Mouse (Mus musculus) liver, embryonic 13.5 days (tissue): Measurements from ENCODE around the gene Hoxa11. TPM values are rescaled to one million over a fixed set of nuclear protein-coding genes. Genes with fewer than 3 reads are reported as not detected.
A peak's percentile ranks its signal among the peaks of the same experiment; 100 is the strongest.

Experiments used
- ATAC-seq: fragments of 200-750 bp; cut with Nextera tagmentation; 2 replicates; pipeline ENCODE4 v1.8.0; 2017; ENCODE audit warnings: low read depth, mild to moderate bottlenecking, moderate number of reproducible peaks, moderate library complexity
- DNase-seq: peaks from one replicate; pipeline ENCODE4 v3.0.0; 2022
- H3K27ac ChIP-seq: fragments of 300-500 bp; sonication (generic); 2 replicates; pipeline ENCODE4 v1.5.1; 2015; ENCODE audit warnings: moderate library complexity, mild to moderate bottlenecking, inconsistent platforms
- H3K27me3 ChIP-seq: fragments of 300-500 bp; sonication (generic); 2 replicates; pipeline ENCODE4 v1.6.1; 2015; ENCODE audit warnings: mild to moderate bottlenecking, inconsistent platforms
- H3K36me3 ChIP-seq: fragments of 300-500 bp; sonication (generic); 2 replicates; pipeline ENCODE4 v1.6.1; 2015; ENCODE audit warnings: mild to moderate bottlenecking, inconsistent platforms
- H3K4me1 ChIP-seq: fragments of 300-500 bp; sonication (generic); replicated peaks from 2 replicates; pipeline ENCODE4 v1.6.1; 2015; ENCODE audit warnings: inconsistent platforms
- H3K4me2 ChIP-seq: fragments of 300-500 bp; sonication (generic); 2 replicates; pipeline ENCODE4 v1.6.1; 2015; ENCODE audit warnings: inconsistent platforms, mild to moderate bottlenecking, moderate library complexity
- H3K4me3 ChIP-seq: fragments of 300-500 bp; sonication (generic); replicated peaks from 2 replicates; pipeline ENCODE4 v1.5.1; 2015; ENCODE audit warnings: mild to moderate bottlenecking, inconsistent platforms
- H3K9ac ChIP-seq: fragments of 300-500 bp; sonication (generic); 2 replicates; pipeline ENCODE4 v1.6.1; 2015; ENCODE audit warnings: mild to moderate bottlenecking, inconsistent platforms
- H3K9me3 ChIP-seq: fragments of 300-500 bp; sonication (generic); replicated peaks from 2 replicates; pipeline ENCODE4 v1.6.1; 2016; ENCODE audit warnings: inconsistent platforms
- WGBS: fragments of 180-500 bp; shearing (Covaris S2); methylation state at CpG from one replicate; pipeline ENCODE4 v1.1.7; 2015; ENCODE audit not compliant: insufficient replicate concordance; 5-methylcytosine and 5-hydroxymethylcytosine counted together
- polyA plus RNA-seq: library from polyadenylated mRNA; unstranded; fragments of >200 nt; fragmentation: Nextera tagmentation; extraction: Ambion mirVana; gene quantifications from 2 replicates; pipeline ENCODE4 v1.2.1, GENCODE M21; 2015

Hoxa11 gene
- polyA plus RNA-seq: not detected in 2 replicates

DNA sequence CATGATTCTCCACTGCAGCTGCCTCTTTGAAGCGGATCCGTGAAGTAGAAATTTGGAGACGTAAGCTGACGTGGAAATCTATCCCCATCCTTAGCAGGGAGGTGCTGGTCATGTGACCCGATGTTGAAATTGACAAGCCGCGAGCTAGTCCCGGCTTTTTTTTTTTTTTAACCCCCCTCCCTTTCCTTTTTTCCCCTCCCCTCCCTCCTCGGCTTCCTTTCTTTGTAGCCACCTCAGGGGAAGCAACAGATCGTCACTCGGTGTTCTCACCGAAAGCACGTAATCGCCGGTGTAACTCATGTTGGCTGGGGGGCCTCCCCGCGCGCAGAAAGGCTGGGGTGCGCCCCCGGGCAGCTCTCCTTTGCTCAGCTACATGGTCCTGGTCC, at the start of gene Hoxa11:
TSS of gene Hoxa11 (minus strand) at position 54 of the 386 bp plus-strand sequence.
- no peak for DNase-seq
- Histone ChIP-seq H3K36me3 (no peaks in the 10 kb centered on the region), H3K9me3 (no peaks in the 10 kb centered on the region), H3K27ac (no peak within 1 kb of the TSS), H3K9ac (no peak within 1 kb of the TSS), H3K4me2 (no peak within 1 kb of the TSS), H3K27me3 (peaks cover 100% of the 10 kb centered on the region), H3K4me3 (peak within 1 kb of the TSS; percentile 18; the same call in 1 of the 2 replicates), H3K4me1 (0 out of 2 replicates have a peak, but pooled peaks cover 2% of the 10 kb centered on the region)
- 3% methylated on average over 20 of the region's 20 CpGs for WGBS
- ATAC-seq: no peak

DNA sequence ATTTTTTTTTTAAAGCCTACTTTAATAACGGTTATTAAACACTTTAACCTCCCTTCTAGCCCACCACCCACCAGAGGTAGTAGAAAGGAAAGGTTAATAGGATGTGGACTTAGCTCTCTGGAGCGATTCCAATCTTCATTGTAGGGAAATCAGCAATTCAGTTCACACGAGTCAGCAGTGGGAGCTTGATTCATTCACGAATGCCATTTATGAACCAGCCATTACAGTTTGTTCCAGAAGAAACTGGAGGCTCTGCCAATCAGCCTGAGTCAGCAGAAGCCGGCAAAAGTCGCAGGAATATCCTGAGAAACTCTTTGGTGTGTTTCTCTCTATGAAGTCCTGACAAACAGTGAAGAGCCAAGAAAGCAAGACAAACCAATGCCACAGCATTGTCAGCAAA, 49.0 kb upstream of the Hoxa11 start:
- DNase-seq (no peak), ATAC-seq (no peak)
- no peak overlapping the region for H3K27ac ChIP-seq
- H3K9ac ChIP-seq: no peak overlapping the region
- H3K4me2 ChIP-seq: no peak overlapping the region
- peaks cover 63% of the 10 kb centered on the region for H3K27me3 ChIP-seq
- H3K4me3 ChIP-seq: no peak overlapping the region
- 56% methylated on average over 6 of the region's 6 CpGs for WGBS
- no peaks in the 10 kb centered on the region for H3K9me3 ChIP-seq
- no peaks in the 10 kb centered on the region for H3K36me3 ChIP-seq
- no peaks in the 10 kb centered on the region for H3K4me1 ChIP-seq

DNA sequence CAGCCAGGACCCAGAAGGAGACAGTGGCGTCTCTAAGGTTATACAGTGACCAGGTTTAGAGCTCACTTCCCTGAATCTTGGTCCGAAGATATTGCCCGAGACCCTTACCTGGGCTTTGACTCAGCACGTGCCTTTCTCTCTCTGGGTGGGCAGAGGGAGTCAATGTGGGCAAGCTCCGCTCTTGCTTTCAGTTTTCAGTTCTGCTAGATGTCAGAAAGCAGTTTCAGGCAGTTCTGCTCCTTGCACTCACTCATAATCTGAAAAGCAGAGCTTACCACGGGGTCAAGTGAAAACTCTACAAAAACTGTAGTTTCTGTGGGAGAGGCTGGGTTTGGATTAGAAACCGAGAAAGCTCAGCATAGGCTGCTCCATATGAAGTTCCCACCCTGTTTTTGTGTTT, 46.7 kb upstream of the Hoxa11 start:
- Histone ChIP-seq H3K27ac (no peak overlapping the region), H3K36me3 (no peaks in the 10 kb centered on the region), H3K4me2 (no peak overlapping the region), H3K4me1 (no peaks in the 10 kb centered on the region), H3K27me3 (peaks cover 70% of the 10 kb centered on the region), H3K4me3 (no peak overlapping the region), H3K9me3 (no peaks in the 10 kb centered on the region), H3K9ac (no peak overlapping the region)
- ATAC-seq (no peak), DNase-seq (no peak)
- WGBS: 54% methylated on average over 7 of the region's 7 CpGs

DNA sequence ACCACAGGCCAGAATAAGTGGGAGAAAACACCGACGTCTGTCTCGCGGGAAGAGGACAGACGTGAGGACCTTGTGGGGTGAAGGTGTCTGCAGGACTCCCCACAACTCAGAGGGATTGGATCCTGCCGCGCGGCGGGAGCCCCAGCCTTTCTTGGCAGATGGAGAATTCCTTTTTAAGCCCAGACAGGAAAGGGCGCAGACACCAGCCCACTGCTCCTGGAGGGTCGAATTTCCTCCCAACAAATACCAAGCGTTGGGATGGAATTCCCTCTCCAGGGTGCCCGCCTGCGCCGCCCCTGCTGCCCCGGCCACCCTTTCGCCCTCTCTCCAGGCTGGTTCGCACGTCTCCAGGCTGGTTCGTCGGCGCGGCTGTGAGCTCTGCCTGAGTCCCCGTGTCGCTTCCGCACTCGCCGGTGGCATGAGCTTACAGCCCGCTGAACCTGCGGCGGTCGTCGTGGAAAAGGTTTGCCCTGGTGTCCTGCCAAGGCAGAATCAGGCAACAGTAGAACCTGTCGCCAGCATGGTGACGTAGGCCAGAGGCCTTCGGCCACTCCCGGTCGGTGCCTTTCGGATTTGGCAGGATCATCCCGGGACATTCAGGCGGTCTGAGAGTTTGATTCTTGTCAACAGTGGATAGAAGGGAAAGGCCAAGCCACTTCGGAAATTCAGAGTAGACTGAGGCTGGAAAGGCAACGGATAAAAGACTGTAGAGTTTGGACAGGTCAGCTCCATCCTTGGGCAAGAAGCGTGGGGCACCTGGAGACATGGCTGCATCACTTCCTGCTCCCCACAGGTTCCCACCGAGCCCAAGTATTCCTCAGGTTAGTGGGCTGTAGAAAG, 45.6 kb upstream of the Hoxa11 start:
- 0 out of 2 replicates have a peak overlapping the region, but pooled peaks have one; percentile 16 for H3K4me3 ChIP-seq

DNA sequence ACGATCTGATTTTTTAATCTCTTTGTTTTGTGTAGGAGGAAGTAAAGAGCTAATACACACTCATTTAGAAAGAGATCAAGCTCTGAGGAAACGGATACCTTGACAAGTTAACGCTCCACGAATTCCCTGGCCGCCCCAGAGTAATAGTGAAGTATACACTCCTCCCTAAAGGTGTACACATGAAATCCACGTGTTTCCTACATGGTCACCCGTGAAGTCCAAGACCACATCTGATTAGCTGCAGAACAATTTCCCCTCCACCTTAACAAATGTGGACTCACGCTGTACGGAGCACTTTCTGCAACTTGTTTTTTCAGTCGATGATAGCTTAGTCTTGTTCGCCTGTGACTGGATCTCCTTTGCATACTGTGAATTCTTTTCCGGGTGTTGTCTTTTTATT, 44.6 kb upstream of the Hoxa11 start:
- Histone ChIP-seq H3K4me2 (no peak overlapping the region), H3K4me3 (no peak overlapping the region), H3K9ac (no peak overlapping the region), H3K36me3 (no peaks in the 10 kb centered on the region), H3K4me1 (no peaks in the 10 kb centered on the region), H3K9me3 (no peaks in the 10 kb centered on the region), H3K27ac (no peak overlapping the region), H3K27me3 (peaks cover 64% of the 10 kb centered on the region)
- WGBS: 19% methylated on average over 12 of the region's 12 CpGs
- no peak for DNase-seq
- no peak for ATAC-seq

More for the DNA sequence above, 45.6 kb upstream of the Hoxa11 start:
- 6% methylated on average over 45 of the region's 45 CpGs for WGBS
- Histone ChIP-seq H3K27me3 (peaks cover 65% of the 10 kb centered on the region), H3K27ac (no peak overlapping the region), H3K4me1 (no peaks in the 10 kb centered on the region), H3K9ac (no peak overlapping the region), H3K4me2 (peak overlapping the region; percentile 37), H3K9me3 (no peaks in the 10 kb centered on the region), H3K36me3 (no peaks in the 10 kb centered on the region)
- ATAC-seq: no peak
- DNase-seq: no peak

DNA sequence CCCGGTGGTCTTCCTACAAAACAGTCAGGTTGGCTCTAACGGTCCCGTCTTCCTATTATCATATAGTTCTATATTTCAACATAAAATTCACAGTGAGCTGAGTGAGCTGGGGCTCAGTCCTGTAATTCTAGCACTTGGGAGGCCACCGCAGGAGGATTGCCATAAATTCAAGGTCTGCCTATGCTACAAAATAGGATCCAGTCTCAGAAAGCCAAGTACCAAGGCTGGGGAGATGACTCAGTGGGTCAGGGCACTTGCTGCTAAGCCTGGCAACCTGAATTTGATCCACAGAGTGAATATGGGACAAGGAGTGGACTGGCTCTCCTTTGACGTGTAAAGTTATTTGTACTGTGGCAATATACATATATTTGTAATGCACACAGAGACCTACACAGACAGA, 38.3 kb upstream of the Hoxa11 start:
- no peak overlapping the region for H3K4me3 ChIP-seq
- no peaks in the 10 kb centered on the region for H3K9me3 ChIP-seq
- H3K4me1 ChIP-seq: no peaks in the 10 kb centered on the region
- peaks cover 28% of the 10 kb centered on the region for H3K27me3 ChIP-seq
- no peaks in the 10 kb centered on the region for H3K36me3 ChIP-seq
- no peak overlapping the region for H3K27ac ChIP-seq
- no peak overlapping the region for H3K4me2 ChIP-seq
- ATAC-seq (no peak), DNase-seq (no peak)
- no peak overlapping the region for H3K9ac ChIP-seq
- 73% methylated on average over 5 of the region's 5 CpGs for WGBS

DNA sequence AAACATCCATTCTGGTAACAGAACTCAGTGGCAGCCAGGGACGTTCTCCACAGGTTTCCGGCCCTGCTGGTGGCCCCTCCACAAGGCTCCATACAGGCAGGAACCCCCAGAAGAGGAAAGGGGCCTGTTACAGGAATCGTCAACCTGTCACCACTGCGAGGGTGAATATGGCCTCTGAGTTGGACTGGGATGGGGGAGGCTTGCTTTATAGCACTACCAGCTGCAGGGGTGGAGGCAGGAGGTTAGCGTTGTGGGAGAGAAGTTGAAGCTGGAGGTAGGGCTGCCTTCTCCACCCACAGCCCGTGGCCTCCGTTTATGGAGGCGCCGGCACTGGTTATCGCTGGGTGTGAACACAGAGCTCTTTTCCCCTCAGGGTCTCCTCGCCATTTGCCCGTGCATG, 35.5 kb upstream of the Hoxa11 start:
- H3K27ac ChIP-seq: no peak overlapping the region
- no peak overlapping the region for H3K4me2 ChIP-seq
- no peak overlapping the region for H3K9ac ChIP-seq
- peaks cover 44% of the 10 kb centered on the region for H3K27me3 ChIP-seq
- DNase-seq (no peak), ATAC-seq (no peak)
- H3K9me3 ChIP-seq: no peaks in the 10 kb centered on the region
- H3K4me1 ChIP-seq: no peaks in the 10 kb centered on the region
- 48% methylated on average over 12 of the region's 12 CpGs for WGBS
- H3K36me3 ChIP-seq: no peaks in the 10 kb centered on the region
- no peak overlapping the region for H3K4me3 ChIP-seq

DNA sequence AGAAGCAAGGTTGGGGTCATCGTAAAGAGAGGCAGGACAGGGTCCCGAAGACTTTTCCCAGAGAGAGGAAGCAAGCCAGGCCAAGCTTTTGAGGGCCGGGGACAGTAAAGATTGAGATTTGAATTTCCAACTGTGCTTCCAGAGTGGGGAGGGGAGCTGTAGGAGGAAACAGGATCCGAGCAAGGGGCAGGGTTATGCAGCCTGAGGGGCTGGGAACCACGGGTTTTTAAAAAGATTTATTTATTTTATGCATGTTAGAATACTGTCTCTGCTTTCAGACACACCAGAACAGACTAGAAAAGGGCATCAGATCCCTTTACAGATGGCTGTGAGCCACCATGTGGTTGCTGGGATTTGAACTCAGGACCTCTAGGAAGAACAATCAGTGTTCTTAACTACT, 31.3 kb upstream of the Hoxa11 start:
- H3K4me3 ChIP-seq: no peak overlapping the region
- no peak overlapping the region for H3K4me2 ChIP-seq
- no peak overlapping the region for H3K9ac ChIP-seq
- no peak for ATAC-seq
- H3K27ac ChIP-seq: no peak overlapping the region
- no peaks in the 10 kb centered on the region for H3K36me3 ChIP-seq
- H3K9me3 ChIP-seq: no peaks in the 10 kb centered on the region
- DNase-seq: no peak
- no peaks in the 10 kb centered on the region for H3K4me1 ChIP-seq
- WGBS: 12% methylated on average over 5 of the region's 5 CpGs
- H3K27me3 ChIP-seq: peaks cover 78% of the 10 kb centered on the region

DNA sequence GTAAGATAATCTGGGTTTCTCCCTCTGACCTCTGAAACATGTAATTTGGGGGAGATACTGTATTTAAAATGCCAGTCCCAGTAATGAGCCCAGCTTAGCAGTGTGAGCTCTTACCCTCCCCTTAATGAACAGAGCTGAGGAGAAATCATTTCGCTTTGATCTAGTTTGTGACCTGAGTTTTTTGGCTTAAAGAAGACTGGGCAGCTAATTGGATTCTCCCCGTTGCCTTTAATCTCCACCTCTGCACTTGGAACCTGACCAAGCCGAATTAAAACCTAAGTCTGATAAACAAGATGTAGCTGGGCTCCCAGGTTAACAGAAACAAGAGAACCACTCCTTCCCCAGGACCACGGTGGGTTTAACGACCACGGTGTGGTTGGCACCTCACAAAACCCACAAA, 30.8 kb upstream of the Hoxa11 start:
- H3K4me1 ChIP-seq: no peaks in the 10 kb centered on the region
- H3K9me3 ChIP-seq: no peaks in the 10 kb centered on the region
- no peak for ATAC-seq
- H3K4me2 ChIP-seq: no peak overlapping the region
- 4% methylated on average over 6 of the region's 6 CpGs for WGBS
- H3K4me3 ChIP-seq: no peak overlapping the region
- no peak overlapping the region for H3K9ac ChIP-seq
- H3K36me3 ChIP-seq: no peaks in the 10 kb centered on the region
- DNase-seq: no peak
- H3K27ac ChIP-seq: no peak overlapping the region
- H3K27me3 ChIP-seq: peaks cover 82% of the 10 kb centered on the region

DNA sequence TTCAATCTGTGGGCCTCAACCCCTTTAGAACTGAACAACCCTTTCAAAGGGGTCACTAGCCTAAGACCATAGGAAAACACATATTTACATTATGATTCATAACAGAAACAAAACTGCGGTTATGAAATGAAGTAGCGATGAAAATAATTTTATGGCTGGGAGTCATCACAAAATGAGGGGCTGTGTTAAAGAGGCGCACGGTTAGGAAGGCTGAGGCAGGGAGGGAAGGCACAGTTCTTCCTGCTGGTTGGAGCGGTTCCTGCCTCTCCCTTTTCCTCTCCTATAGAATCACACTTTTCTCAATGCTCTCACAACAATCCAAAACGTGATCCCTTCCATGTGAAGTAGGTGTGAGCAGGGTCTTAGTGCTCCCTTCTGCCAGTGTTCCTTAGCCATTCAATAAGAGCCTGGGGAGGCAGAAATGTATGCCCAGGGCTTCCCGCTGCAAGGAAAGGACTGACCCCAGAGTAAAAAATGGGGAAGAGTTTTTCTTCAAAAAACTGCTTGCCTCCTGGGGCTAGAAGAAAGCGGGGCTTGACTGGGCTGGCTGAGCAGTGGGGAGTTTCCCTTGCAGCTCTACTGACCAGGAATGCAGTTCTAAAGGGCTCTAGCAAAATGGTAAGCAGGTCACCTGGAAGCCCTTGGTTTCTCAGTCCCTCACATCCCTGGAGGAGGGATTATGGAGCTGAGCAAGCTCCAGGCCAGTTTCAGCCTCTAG, 30.1 kb upstream of the Hoxa11 start:
- no peaks in the 10 kb centered on the region for H3K4me1 ChIP-seq
- no peak overlapping the region for H3K4me2 ChIP-seq
- 15% methylated on average over 8 of the region's 8 CpGs for WGBS
- H3K36me3 ChIP-seq: no peaks in the 10 kb centered on the region
- peaks cover 82% of the 10 kb centered on the region for H3K27me3 ChIP-seq
- no peak overlapping the region for H3K4me3 ChIP-seq
- DNase-seq (no peak), ATAC-seq (no peak)
- H3K9ac ChIP-seq: no peak overlapping the region
- H3K9me3 ChIP-seq: no peaks in the 10 kb centered on the region
- no peak overlapping the region for H3K27ac ChIP-seq

DNA sequence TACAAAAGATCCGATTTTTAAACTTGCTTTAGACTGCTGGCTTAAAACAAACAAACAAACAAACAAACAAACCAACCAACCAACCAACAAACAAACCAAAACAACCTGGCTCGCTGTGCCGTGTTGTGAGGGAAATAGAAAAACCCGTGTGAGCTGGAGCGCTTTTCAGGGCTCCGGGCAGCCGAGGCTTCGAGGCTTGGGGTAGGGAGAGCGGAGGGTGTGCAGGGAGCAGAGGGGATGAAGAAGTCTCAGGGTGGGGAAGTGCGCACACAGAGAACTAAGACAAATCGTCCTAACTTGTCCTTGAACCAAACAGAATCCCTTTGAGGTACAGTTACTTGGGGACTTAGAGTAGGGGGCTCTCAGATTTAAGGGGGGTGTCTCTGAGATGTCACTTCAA, 29.0 kb upstream of the Hoxa11 start:
- no peak overlapping the region for H3K4me3 ChIP-seq
- H3K4me1 ChIP-seq: no peaks in the 10 kb centered on the region
- no peak for DNase-seq
- 10% methylated on average over 11 of the region's 11 CpGs for whole genome bisulfite sequencing
- no peak for ATAC-seq
- no peak overlapping the region for H3K27ac ChIP-seq
- H3K36me3 ChIP-seq: no peaks in the 10 kb centered on the region
- H3K4me2 ChIP-seq: no peak overlapping the region
- H3K9ac ChIP-seq: no peak overlapping the region
- no peaks in the 10 kb centered on the region for H3K9me3 ChIP-seq
- H3K27me3 ChIP-seq: peaks cover 87% of the 10 kb centered on the region
